Mouse (Mus musculus): Measurements from ENCODE around the gene D930020B18Rik.

Gene D930020B18Rik

GRCm38 (mm10) chr10:121639573-121639972 lies 1.8 kb upstream of the D930020B18Rik start:
- DNase-seq (ENCODE audit: low read depth, low spot score), result no peak

- no peak for DNase-seq (ENCODE audit: low read depth, low spot score)
Measured at GRCm38 (mm10) chr10:121640150-121640930, 1.0 kb upstream of the D930020B18Rik start.

- DNase-seq (ENCODE audit: low read depth, low spot score), result no peak
Measured at GRCm38 (mm10) chr10:121640944-121641271, 480 bp upstream of the D930020B18Rik start.

- no peak for DNase-seq (ENCODE audit: low read depth, low spot score)
Measured at GRCm38 (mm10) chr10:121642054-121642947, 913 bp downstream of the D930020B18Rik start.

- DNase-seq (ENCODE audit: low read depth, low spot score), result no peak
Measured at GRCm38 (mm10) chr10:121646294-121646693, 4.9 kb downstream of the D930020B18Rik start.

- no peak for DNase-seq (ENCODE audit: low read depth, low spot score)
Measured at GRCm38 (mm10) chr10:121653079-121653478, 11.7 kb downstream of the D930020B18Rik start.

- DNase-seq (ENCODE audit: low read depth, low spot score), result no peak
Measured at GRCm38 (mm10) chr10:121655907-121656306, 14.5 kb downstream of the D930020B18Rik start.

- no peak for DNase-seq (ENCODE audit: low read depth, low spot score)
Measured at GRCm38 (mm10) chr10:121662711-121663110, 21.3 kb downstream of the D930020B18Rik start.

- no peak for DNase-seq (ENCODE audit: low read depth, low spot score)
Measured at GRCm38 (mm10) chr10:121663599-121663998, 22.2 kb downstream of the D930020B18Rik start.

- DNase-seq (ENCODE audit: low read depth, low spot score), result no peak
Measured at GRCm38 (mm10) chr10:121665631-121666145, 24.3 kb downstream of the D930020B18Rik start.

- no peak for DNase-seq (ENCODE audit: low read depth, low spot score)
Measured at GRCm38 (mm10) chr10:121669103-121669502, 27.7 kb downstream of the D930020B18Rik start.

- DNase-seq (ENCODE audit: low read depth, low spot score), result no peak
Measured at GRCm38 (mm10) chr10:121677019-121677418, 35.6 kb downstream of the D930020B18Rik start.

GRCm38 (mm10) chr10:121680902-121681301 lies 39.5 kb downstream of the D930020B18Rik start:
- no peak for DNase-seq (ENCODE audit: low read depth, low spot score)

GRCm38 (mm10) chr10:121682539-121682938 lies 41.2 kb downstream of the D930020B18Rik start:
- DNase-seq (ENCODE audit: low read depth, low spot score), result no peak

GRCm38 (mm10) chr10:121686153-121686660 lies 44.8 kb downstream of the D930020B18Rik start:
- no peak for DNase-seq (ENCODE audit: low read depth, low spot score)

- no peak for DNase-seq (ENCODE audit: low read depth, low spot score)
Measured at GRCm38 (mm10) chr10:121687511-121687910, 46.1 kb downstream of the D930020B18Rik start.

GRCm38 (mm10) chr10:121689591-121690314 lies 48.4 kb downstream of the D930020B18Rik start:
- DNase-seq (ENCODE audit: low read depth, low spot score), result no peak

- no peak for DNase-seq (ENCODE audit: low read depth, low spot score)
Measured at GRCm38 (mm10) chr10:121692944-121693579, 51.7 kb downstream of the D930020B18Rik start.

GRCm38 (mm10) chr10:121694567-121694966 lies 53.2 kb downstream of the D930020B18Rik start:
- no peak for DNase-seq (ENCODE audit: low read depth, low spot score)

- no peak for DNase-seq (ENCODE audit: low read depth, low spot score)
Measured at GRCm38 (mm10) chr10:121701296-121702248, 60.2 kb downstream of the D930020B18Rik start.
